Mouse (Mus musculus) heart, adult 2 months (tissue): ENCODE data around the gene Igf2bp3. TPM values are rescaled to one million over a fixed set of nuclear protein-coding genes. Genes with fewer than 3 reads are reported as not detected.

Source experiments
- DNase-seq, 2 experiments: peaks; one replicate each; pipeline ENCODE4 v3.0.0; 2021
- H3K27ac ChIP-seq: fragments of 200-600 bp; 2 replicates; pipeline ENCODE4 v1.8.1; 2022
- H3K27me3 ChIP-seq: fragments of 200-500 bp; 2 replicates; pipeline ENCODE4 v1.6.1; 2012; ENCODE audit warnings: mild to moderate bottlenecking, low read length, inconsistent platforms, mixed read lengths; ENCODE audit not compliant: control insufficient read depth, insufficient read depth
- H3K36me3 ChIP-seq: fragments of 200-500 bp; 2 replicates; pipeline ENCODE4 v1.6.1; 2012; ENCODE audit warnings: low read length, inconsistent platforms; ENCODE audit not compliant: control insufficient read depth, insufficient read depth
- H3K4me1 ChIP-seq: fragments of 200-500 bp; 2 replicates; pipeline ENCODE4 v1.6.1; 2011; ENCODE audit warnings: low read length; ENCODE audit not compliant: control insufficient read depth, insufficient read depth
- H3K4me3 ChIP-seq: fragments of 200-600 bp; 2 replicates; pipeline ENCODE4 v1.8.1; 2022
- H3K79me2 ChIP-seq: fragments of 200-500 bp; replicated peaks from 2 replicates; pipeline ENCODE4 v1.6.1; 2012; ENCODE audit warnings: mild to moderate bottlenecking, inconsistent platforms, low read length, moderate library complexity, mixed read lengths; ENCODE audit not compliant: control insufficient read depth, insufficient read depth
- H3K9ac ChIP-seq: fragments of 200-500 bp; 2 replicates; pipeline ENCODE4 v1.6.1; 2012; ENCODE audit warnings: low read depth, mild to moderate bottlenecking, control low read depth, inconsistent platforms, low read length, mixed read lengths
- CTCF ChIP-seq: fragments of 200-600 bp; IDR thresholded peaks from 2 replicates; pipeline ENCODE4 v1.8.1; 2022; ENCODE audit warnings: antibody characterized with exemption, mild to moderate bottlenecking, moderate library complexity
- EP300 ChIP-seq: fragments of 200-500 bp; IDR thresholded peaks from 2 replicates; pipeline ENCODE4 v1.6.1; 2011; ENCODE audit warnings: low read depth, low read length, control low read depth; ENCODE audit not compliant: insufficient read depth
- POLR2A ChIP-seq: fragments of 200-500 bp; IDR thresholded peaks from 2 replicates; pipeline ENCODE4 v1.6.1; 2011; ENCODE audit warnings: mild to moderate bottlenecking, low read depth, low read length, control low read depth; ENCODE audit not compliant: insufficient read depth
- WGBS: fragments of 180-500 bp; shearing (Covaris S2); methylation state at CpG from one replicate; pipeline ENCODE4 v1.1.7; 2018; 5-methylcytosine and 5-hydroxymethylcytosine counted together
- intact Hi-C: fragments of 180-260 bp; cut with DNase I; formaldehyde crosslinking; loops from one replicate; pipeline ENCODE4 v1.15.1; 2025
- polyA plus RNA-seq: library from polyadenylated mRNA; depleted of rRNA; stranded (reverse); fragments of >200 nt; gene quantifications from 2 replicates; pipeline ENCODE4 v1.2.3, GENCODE M21; 2012
- total RNA-seq, 2 experiments: library from RNA; stranded (reverse); gene quantifications; 2 replicates each; pipeline ENCODE4 v1.2.3; 2021

Gene Igf2bp3
- total and polyA plus RNA-seq, 3 experiments, result not detected

GRCm38 (mm10) chr6:49146461-49146860 lies 68.3 kb downstream of the Igf2bp3 start:
- no peaks in the 10 kb centered on the region for H3K4me1 ChIP-seq
- 61% methylated on average over 2 of the region's 2 CpGs for WGBS

GRCm38 (mm10) chr6:49142428-49142827 lies 72.3 kb downstream of the Igf2bp3 start:
- WGBS, result 93% methylated on average over 9 of the region's 9 CpGs
- intact Hi-C loops, result loop anchor here (5.0 kb wide), 1 partner anchor 85 kb away; no protein-coding TSS in a partner anchor
- no peaks in the 10 kb centered on the region for H3K4me1 ChIP-seq

More at GRCm38 (mm10) chr6:49146461-49146860, 68.3 kb downstream of the Igf2bp3 start:
- no peak for DNase-seq
- no peak overlapping the region for H3K4me3 ChIP-seq
- H3K36me3 ChIP-seq, result no peaks in the 10 kb centered on the region
- intact Hi-C loops, result no loop called here
- no peak for TF ChIP-seq CTCF
- TF ChIP-seq POLR2A, result no peak
- no peak for TF ChIP-seq EP300
- H3K9ac ChIP-seq, result no peak overlapping the region
- H3K27ac ChIP-seq, result no peak overlapping the region
- no peaks in the 10 kb centered on the region for H3K79me2 ChIP-seq
- no peaks in the 10 kb centered on the region for H3K27me3 ChIP-seq

GRCm38 (mm10) chr6:49141125-49141524 lies 73.6 kb downstream of the Igf2bp3 start:
- intact Hi-C loops, result loop anchor here (5.0 kb wide), 1 partner anchor 84 kb away; no protein-coding TSS in a partner anchor
- TF ChIP-seq POLR2A, result no peak
- no peak for TF ChIP-seq EP300
- no peak for TF ChIP-seq CTCF

More at GRCm38 (mm10) chr6:49142428-49142827, 72.3 kb downstream of the Igf2bp3 start:
- no peak overlapping the region for H3K27ac ChIP-seq
- H3K27me3 ChIP-seq, result no peaks in the 10 kb centered on the region
- H3K4me3 ChIP-seq, result no peak overlapping the region
- TF ChIP-seq POLR2A (no peak), CTCF (peak; percentile 59)
- DNase-seq, result peak in 1 of 2 experiments; percentile 21
- no peaks in the 10 kb centered on the region for H3K36me3 ChIP-seq
- no peaks in the 10 kb centered on the region for H3K79me2 ChIP-seq
- no peak overlapping the region for H3K9ac ChIP-seq

GRCm38 (mm10) chr6:49138159-49139051 lies 76.4 kb downstream of the Igf2bp3 start:
- intact Hi-C loops, result no loop called here
- Histone ChIP-seq H3K27me3 (no peaks in the 10 kb centered on the region), H3K9ac (no peak overlapping the region), H3K4me3 (no peak overlapping the region), H3K36me3 (no peaks in the 10 kb centered on the region), H3K79me2 (no peaks in the 10 kb centered on the region), H3K4me1 (no peaks in the 10 kb centered on the region), H3K27ac (no peak overlapping the region)
- 57% methylated on average over 17 of the region's 17 CpGs for WGBS
- DNase-seq, result peak; percentile 20 to 28
- TF ChIP-seq EP300 (no peak), POLR2A (no peak), CTCF (no peak)

More at GRCm38 (mm10) chr6:49141125-49141524, 73.6 kb downstream of the Igf2bp3 start:
- H3K9ac ChIP-seq, result no peak overlapping the region
- no peaks in the 10 kb centered on the region for H3K27me3 ChIP-seq
- H3K4me3 ChIP-seq, result no peak overlapping the region
- 83% methylated on average over 5 of the region's 5 CpGs for WGBS
- no peak overlapping the region for H3K27ac ChIP-seq
- no peaks in the 10 kb centered on the region for H3K36me3 ChIP-seq
- no peaks in the 10 kb centered on the region for H3K79me2 ChIP-seq
- no peak for DNase-seq
- no peaks in the 10 kb centered on the region for H3K4me1 ChIP-seq

GRCm38 (mm10) chr6:49136739-49137138 lies 78.0 kb downstream of the Igf2bp3 start:
- intact Hi-C loops, result no loop called here
- no peak for DNase-seq
- no peaks in the 10 kb centered on the region for H3K36me3 ChIP-seq
- no peaks in the 10 kb centered on the region for H3K79me2 ChIP-seq
- H3K9ac ChIP-seq, result no peak overlapping the region
- no peaks in the 10 kb centered on the region for H3K4me1 ChIP-seq
- no peaks in the 10 kb centered on the region for H3K27me3 ChIP-seq
- no peak overlapping the region for H3K27ac ChIP-seq
- no peak overlapping the region for H3K4me3 ChIP-seq
- WGBS, result 79% methylated on average over 5 of the region's 5 CpGs
- TF ChIP-seq CTCF (no peak), EP300 (no peak), POLR2A (no peak)

- Histone ChIP-seq H3K4me1 (no peaks in the 10 kb centered on the region), H3K36me3 (no peaks in the 10 kb centered on the region), H3K79me2 (no peaks in the 10 kb centered on the region), H3K27me3 (no peaks in the 10 kb centered on the region), H3K9ac (no peak overlapping the region), H3K27ac (no peak overlapping the region), H3K4me3 (no peak overlapping the region)
- intact Hi-C loops, result no loop called here
- 76% methylated on average over 6 of the region's 6 CpGs for WGBS
- no peak for DNase-seq
- no peak for TF ChIP-seq CTCF
- TF ChIP-seq EP300, result no peak
- no peak for TF ChIP-seq POLR2A
Observed at GRCm38 (mm10) chr6:49132352-49133090, 82.2 kb downstream of the Igf2bp3 start.
